Mouse (Mus musculus): ENCODE data around the gene Rcan2.

Rcan2 gene

DNA sequence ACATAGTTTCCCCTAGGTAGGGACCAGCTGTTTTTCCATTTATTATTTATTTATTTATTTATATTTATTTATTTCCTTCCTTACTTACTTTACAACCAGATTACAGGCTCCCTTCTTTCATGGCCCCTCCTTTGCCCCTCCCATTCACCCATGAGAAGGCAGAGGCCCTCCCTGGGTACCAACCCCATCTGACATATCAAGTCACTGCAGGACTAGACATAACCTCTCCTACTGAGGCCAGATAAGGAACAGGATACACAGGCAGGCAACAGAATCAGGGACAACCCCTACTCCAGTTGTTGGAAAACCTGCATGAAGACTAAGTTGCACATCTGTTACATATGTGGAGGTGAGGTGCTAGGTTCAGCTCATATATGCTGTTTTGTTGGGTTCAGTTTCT is 105.6 kb downstream of the Rcan2 start:
- DNase-seq (ENCODE audit: low spot score in 2 of 2) = no peak

GRCm38 (mm10) chr17:43916128-43916527 is 115.0 kb downstream of the Rcan2 start:
- DNase-seq (ENCODE audit: low spot score in 2 of 2) = no peak

DNA sequence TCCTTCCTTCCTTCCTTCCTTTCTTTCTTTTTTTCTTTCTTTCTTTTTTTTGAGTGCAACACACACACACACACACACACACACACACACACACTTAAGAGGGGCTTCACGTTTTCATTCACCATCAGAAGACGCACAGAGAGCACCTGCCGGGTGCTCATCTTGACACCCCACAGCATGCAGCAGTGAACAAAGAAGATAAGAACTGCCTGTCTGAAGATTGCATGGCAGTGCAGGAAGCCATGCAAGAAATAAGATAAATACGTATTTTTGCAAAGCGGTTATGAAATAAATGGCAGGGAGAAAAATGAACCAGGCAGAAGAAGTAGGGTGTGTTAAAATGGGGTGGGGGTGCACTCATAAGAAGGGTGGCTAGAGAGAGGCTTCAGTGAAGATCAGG is 116.0 kb downstream of the Rcan2 start:
- DNase-seq (ENCODE audit: low spot score in 2 of 2) = no peak

- DNase-seq (ENCODE audit: low spot score in 2 of 2) = no peak
Observed at GRCm38 (mm10) chr17:43929856-43930255, 128.7 kb downstream of the Rcan2 start.

- no peak for DNase-seq (ENCODE audit: low spot score in 2 of 2)
Observed at GRCm38 (mm10) chr17:43931731-43932130, 130.6 kb downstream of the Rcan2 start.

DNA sequence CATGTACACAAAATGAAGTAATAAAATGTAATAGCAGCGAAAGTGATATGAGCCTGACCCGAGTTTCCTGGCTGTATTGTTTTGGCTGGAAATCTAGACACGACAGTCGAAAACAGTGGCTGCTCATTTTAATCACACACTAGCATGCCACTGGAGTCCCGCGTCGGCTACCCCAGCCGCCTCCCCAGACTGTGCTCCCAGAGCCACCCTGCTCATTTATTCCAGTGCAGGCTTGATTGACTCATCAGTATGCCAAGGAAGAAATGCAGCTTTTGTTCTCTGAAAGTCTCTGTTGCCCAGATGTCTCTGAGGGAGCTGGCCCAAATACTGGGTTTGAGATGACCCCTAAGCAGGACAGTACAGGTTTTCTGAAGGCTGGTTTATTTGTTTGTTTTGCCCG is 132.9 kb downstream of the Rcan2 start:
- DNase-seq (ENCODE audit: low spot score in 2 of 2) = no peak

DNA sequence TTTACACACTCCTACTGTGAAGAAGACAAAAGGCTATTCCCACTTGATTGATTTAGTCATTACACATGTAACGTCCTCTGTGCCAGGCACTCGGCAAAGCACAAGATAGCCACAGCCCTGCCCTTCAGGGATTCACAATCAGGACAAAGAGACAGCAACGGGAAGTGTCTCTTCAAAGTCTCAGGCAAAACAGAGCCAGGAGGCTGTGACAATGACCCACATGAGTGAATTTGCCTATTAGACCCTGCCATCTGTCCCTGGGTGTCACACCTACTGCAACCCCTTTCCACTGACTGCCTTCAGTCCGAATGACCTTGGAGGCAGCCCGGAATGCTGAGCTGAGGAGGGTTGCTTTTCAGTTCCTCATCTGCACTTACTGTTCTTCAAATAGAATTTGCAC is 151.1 kb downstream of the Rcan2 start:
- no peak for DNase-seq (ENCODE audit: low spot score in 2 of 2)

DNA sequence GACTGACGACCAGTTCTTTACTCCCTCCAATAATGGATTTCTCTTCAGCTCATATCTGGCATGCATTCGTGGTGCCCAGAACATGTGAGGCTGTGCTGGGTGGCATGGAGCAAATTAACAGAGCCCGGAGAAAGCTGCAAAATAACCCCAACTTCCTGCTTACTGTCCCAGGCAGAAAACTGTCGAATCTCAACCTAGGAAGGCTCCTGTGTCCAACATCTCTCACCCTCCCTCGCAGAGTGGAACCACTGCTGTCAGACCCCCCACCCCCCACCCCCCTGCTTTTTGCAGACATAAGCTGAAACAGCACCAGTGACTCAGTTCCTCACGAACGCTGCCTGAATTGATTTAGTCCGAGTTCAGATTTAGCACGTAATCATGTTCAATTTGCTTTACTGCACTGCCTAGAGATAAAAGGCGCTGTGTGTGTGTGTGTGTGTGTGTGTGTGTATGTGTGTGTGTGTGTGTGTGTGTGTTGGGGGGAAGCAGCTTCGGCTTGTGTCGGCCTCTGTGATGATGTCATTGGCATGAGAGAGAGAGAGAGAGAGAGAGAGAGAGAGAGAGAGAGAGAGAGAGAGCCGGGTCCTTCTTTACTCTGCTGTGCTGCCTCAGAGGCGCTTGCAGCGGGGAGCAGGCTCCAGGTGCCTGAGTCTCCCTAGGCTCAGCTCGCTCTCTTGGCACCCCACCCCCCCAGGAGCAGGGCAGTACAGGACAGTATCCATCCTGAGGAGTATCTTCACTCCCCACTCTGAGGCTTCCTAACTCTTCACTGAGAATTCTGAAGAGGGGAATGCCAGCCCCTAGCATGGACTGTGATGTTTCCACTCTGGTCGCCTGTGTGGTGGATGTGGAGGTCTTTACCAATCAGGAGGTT is 151.7 kb downstream of the Rcan2 start:
- DNase-seq (ENCODE audit: low spot score in 2 of 2) = peak in 1 of 2 experiments; percentile 24

DNA sequence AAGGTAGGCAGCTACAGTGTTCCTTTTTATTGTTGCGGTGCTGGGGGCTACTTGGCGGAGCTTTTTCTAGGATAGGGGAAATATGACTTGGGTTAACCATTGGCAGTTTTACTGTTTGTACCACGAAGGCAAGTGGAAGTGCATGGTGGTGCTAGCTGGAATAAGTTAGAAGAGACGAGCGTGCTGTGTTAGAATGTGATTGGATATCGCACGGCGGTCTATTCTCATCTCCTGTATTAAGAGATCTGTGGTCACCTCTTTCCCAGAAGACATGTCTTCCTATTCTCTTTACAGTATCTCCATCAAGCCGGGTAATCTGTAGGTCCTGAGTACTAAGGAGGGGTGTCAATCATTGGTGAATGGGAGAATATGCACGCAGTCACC is 152.4 kb downstream of the Rcan2 start:
- DNase-seq (ENCODE audit: low spot score in 2 of 2) = no peak

GRCm38 (mm10) chr17:43959797-43960196 is 158.6 kb downstream of the Rcan2 start:
- DNase-seq (ENCODE audit: low spot score in 2 of 2) = no peak

DNA sequence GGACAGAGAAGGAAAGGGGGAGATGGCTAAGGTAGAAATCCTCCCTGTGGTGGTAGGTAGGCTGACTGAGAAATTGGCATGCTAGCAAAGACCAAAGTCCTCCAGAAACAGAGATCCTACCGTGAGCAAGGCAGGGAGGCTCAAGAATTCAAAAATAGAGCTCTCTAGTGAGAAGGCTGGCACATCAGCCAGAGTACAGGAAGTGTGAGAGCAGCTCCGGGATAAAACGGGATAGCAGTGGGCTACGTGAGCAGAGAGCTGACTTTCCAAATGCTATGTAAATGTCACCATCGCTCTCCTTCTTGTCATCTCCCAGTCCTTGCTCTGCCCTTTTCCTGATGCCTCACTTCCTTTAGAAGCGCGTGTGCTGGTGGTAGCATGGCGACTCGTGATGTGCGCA is 168.8 kb downstream of the Rcan2 start:
- peak in 1 of 2 experiments; percentile 27 for DNase-seq (ENCODE audit: low spot score in 2 of 2)

DNA sequence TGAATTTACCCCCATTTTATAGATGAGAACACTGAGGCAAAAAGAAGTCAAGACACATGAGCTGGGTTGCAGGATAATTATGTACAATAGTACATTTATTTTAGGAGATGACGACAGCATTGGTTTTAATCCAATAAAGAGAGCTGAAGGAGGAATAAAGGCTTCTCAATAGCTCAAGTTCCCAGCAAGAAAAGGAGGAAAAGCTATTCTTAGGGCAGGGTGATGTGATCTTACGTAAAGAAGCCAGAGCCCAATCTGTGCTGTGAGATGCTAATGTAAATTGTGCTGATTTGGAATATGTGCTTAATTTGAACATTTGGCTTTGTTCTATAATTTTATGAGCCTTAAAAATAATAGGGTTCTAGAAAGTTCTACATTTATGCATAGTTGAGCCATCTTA is 176.4 kb downstream of the Rcan2 start:
- no peak for DNase-seq (ENCODE audit: low spot score in 2 of 2)

- no peak for DNase-seq (ENCODE audit: low spot score in 2 of 2)
Observed at GRCm38 (mm10) chr17:43979925-43980324, 178.8 kb downstream of the Rcan2 start.

DNA sequence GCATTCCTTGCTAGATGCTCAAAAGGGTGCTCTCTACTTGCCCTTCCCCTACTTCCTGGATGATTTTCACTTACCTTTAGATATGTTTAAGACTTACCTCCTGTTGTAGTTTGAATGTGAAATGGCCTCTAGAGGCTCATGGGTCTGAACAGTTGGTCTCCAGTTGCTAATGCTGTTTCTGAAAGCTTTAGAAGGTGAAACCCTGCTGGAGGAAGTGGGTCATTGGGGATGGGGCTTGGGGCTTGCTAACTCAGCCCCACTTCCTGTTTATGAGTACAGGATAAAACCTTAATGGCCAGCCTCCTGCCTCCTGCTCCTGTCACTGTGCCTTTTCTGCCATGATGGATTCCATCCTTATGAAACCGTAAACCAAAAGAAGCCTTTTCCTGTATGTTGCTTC is 181.4 kb downstream of the Rcan2 start:
- no peak for DNase-seq (ENCODE audit: low spot score in 2 of 2)

- DNase-seq (ENCODE audit: low spot score in 2 of 2) = no peak
Observed at GRCm38 (mm10) chr17:43989334-43989945, 188.3 kb downstream of the Rcan2 start.

- DNase-seq (ENCODE audit: low spot score in 2 of 2) = peak; percentile 25 to 43
Observed at GRCm38 (mm10) chr17:43990957-43991383, 189.8 kb downstream of the Rcan2 start.

DNA sequence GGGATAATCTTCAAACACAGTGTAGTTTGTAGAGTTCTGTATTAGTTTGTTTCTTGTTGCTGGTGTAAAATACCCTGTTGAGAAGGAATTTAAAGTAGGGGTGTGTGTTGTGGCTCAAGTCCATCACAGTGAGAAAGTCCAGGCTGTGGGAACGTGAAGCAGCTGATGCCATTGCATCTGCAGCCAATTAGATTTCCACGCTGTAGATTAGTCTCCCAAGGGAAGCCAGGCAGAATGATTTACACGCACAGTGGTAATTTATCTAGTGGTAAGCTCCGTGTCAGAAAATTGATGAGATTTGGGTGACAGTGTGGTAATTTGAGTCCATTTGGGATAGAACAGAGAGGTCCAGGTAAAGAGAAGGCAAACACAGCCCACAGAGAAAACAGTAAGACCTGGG is 192.9 kb downstream of the Rcan2 start:
- DNase-seq (ENCODE audit: low spot score in 2 of 2) = no peak

- no peak for DNase-seq (ENCODE audit: low spot score in 2 of 2)
Observed at GRCm38 (mm10) chr17:43997514-43997913, 196.4 kb downstream of the Rcan2 start.

DNA sequence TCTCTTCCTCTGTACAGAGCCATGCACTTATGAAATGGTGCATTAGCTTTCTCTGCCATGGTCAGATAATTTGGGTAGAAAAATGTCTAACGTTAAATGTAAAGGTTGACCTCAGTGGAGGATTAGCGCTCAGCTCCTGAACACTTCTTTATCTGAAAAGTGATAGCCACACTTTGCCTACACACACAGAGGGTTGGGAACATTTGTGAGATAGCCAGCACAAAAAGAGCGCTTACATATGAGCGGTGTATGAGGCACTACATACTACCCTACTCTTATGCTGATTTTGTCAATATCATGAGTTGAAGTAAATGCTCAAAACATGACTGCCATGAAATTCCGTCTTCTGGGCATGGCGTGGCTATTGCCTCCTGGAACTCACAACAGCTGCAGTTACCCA is 196.9 kb downstream of the Rcan2 start:
- DNase-seq (ENCODE audit: low spot score in 2 of 2) = no peak

- no peak for DNase-seq (ENCODE audit: low spot score in 2 of 2)
Observed at GRCm38 (mm10) chr17:44004401-44004800, 203.2 kb downstream of the Rcan2 start.

- DNase-seq (ENCODE audit: low spot score in 2 of 2) = no peak
Observed at GRCm38 (mm10) chr17:44007411-44007810, 206.3 kb downstream of the Rcan2 start.

- no peak for DNase-seq (ENCODE audit: low spot score in 2 of 2)
Observed at GRCm38 (mm10) chr17:44011917-44012316, 210.8 kb downstream of the Rcan2 start.

DNA sequence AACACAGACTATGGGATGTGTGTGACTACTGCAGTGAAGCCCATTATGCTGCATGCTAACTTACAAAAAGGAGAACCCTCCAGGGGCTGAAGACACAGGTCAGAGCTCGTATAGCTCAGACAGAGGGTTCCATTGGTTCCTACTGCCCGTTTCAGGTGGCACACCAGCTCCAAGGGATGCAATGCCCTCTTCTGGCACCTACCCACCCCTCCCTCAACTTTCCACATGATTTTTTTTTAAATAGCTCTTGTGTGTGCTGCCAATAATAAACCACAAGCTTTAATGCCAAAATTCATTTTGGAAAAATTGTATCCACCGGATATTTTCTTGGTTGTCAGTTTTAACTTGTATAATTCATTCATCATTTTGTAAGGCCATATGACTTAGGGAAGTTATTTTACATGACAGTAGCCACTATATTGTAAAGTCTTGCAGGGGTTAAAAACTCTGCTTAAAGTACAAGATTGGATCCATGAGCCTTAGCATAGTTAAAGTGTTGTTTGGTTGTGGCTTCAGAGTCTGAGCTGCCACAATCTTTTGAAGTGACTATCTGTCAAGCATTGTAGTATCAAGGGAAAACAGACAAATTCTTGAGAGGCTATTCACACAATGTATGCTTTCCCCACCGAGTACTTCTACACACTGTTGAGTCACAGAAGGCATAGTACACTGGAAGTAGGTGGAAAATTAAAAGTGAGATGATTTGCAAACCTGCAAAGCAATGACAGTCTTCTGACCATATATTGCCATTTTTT is 212.8 kb downstream of the Rcan2 start:
- DNase-seq (ENCODE audit: low spot score in 2 of 2) = no peak
